Mouse (Mus musculus) frontal cortex, postnatal 25 days (tissue): ENCODE data around the gene Ncl.

ENCODE experiments used
- DNase-seq, 2 experiments: peaks; one replicate each; pipeline ENCODE4 v3.0.0; 2022; ENCODE audit warnings: low spot score in 2 of 2

Ncl gene

GRCm38 (mm10) chr1:86313096-86313771 is 46.0 kb downstream of the Ncl start:
- DNase-seq, result no peak

DNA sequence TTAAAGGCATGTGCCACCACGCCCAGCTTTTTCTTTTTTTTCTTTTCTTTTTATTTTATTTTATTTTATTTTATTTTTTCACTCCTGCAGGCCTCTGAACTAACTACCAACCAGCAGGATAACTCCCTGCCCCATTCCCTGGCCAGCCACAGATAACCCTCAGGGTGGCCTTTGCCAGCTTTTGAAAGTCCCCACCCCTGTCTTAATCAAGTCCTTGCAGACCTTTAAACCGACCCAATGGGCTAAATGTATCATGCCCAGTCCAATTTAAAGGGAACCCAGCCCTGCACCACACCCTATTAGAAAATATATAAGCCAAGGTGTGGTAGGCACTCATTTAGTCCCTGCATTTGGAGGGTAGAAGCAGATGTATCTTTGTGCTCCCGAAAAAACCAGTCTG is 46.9 kb downstream of the Ncl start:
- no peak for DNase-seq

GRCm38 (mm10) chr1:86311467-86312005 is 47.7 kb downstream of the Ncl start:
- no peak for DNase-seq

- DNase-seq, result no peak
Observed at GRCm38 (mm10) chr1:86310536-86311310, 48.5 kb downstream of the Ncl start.

- no peak for DNase-seq
Observed at GRCm38 (mm10) chr1:86309270-86309833, 49.8 kb downstream of the Ncl start.

- DNase-seq, result no peak
Observed at GRCm38 (mm10) chr1:86307871-86308641, 51.1 kb downstream of the Ncl start.

- no peak for DNase-seq
Observed at GRCm38 (mm10) chr1:86307177-86307762, 51.9 kb downstream of the Ncl start.

DNA sequence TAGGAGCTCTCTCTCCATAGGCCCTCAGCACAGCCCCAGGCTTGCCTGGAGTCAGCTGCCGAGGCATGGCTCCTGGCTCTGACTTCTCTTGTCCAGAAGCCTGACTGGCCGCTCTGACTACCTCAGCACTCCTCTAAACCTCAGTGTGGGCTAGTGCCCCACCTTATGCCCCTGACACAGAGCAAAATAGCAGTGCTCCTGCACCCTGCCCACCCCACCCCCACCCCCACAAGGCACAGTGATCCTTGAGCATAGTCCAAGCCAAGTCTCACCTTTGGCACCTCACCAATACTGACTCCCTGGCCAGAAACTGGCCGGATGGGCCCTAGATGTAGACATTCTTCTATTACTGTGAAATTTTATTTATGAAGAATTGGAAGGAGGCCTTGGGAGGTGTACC is 52.5 kb downstream of the Ncl start:
- DNase-seq, result no peak

- DNase-seq, result no peak
Observed at GRCm38 (mm10) chr1:86303873-86304250, 55.3 kb downstream of the Ncl start.

DNA sequence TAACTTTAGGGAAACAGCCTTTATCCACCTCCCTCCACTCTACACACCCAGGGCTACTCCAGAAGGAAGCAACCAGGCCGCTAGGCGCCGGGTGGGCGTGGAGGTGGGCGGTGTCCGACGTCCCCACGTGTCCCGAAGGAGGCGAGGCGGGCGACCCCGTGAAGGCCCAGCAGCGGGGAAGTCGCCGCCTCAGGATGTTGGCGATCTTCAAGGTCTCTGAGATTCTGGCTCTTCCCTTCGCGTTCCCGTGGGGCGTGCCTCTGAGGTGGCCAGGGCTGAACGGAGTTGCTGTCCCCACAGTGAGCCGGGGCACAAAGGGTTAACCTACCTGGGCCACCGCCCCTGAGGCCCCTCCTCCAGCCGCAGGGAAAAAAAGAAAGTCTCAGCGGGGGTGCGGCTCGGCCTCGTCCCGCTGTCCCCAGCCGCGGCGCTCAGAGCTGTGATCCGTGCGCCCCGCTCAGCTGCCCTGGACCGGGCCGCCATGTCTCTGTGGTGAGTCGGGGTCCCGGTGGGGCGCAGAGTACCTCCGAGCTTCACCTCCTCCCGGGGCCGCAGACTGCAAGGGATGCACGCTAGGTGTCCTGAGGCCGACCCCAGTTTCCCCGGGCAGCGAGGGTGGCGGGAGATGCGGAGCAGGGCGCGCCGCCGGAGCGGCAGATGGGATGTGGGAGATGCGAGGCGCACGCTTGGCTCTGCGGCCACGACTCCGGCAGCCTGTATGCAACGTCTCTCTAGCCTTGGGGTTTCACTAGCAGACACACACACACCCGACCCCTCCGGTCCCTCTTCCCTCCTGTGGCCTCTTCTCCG is 55.9 kb downstream of the Ncl start:
- peak; percentile 10 to 23 for DNase-seq

GRCm38 (mm10) chr1:86302532-86302931 is 56.7 kb downstream of the Ncl start, which contains the start of gene B3gnt7:
B3gnt7 (plus strand) TSS chr1:86302832.
- no peak for DNase-seq

DNA sequence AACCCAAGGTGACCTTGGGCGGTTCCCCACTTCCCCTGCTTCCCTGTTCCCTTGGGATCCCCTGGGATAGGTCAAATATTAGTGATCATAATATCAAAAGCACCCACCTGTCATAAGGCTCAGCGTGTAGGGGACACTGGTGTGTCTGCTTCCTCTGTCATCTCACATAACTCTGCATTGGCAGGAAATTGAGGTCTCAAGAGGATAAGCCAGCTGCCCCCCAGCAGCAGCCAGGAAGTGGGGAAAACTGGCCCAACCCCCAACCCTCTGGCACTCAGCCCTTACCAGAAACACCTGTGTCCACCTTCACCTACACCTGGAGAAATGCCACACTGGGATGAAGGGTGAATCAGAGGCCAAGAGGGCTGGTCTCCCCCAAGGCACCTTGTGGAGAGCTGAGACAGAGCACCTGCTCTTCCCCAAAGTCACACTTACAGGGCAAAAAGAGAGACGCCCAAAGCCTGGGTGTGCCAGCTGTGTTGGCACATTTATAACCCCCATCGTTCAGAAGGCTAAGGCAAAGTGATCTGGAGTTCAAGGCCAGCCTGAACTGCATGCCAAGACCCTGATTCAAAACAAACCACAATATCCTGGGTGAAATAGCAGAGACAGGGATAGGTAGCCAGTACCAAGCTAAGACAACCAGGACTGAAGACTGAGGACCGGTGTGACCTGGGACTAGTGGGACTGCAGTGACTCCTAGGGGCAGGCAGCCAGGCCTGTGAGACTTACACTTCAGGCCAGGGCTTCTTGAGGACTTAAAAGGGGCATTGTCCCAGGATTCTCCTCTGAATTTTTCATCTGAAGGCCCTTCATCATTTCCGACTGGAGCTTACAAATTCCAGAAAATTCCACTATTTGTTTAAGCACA is 57.7 kb downstream of the Ncl start:
- DNase-seq, result no peak

DNA sequence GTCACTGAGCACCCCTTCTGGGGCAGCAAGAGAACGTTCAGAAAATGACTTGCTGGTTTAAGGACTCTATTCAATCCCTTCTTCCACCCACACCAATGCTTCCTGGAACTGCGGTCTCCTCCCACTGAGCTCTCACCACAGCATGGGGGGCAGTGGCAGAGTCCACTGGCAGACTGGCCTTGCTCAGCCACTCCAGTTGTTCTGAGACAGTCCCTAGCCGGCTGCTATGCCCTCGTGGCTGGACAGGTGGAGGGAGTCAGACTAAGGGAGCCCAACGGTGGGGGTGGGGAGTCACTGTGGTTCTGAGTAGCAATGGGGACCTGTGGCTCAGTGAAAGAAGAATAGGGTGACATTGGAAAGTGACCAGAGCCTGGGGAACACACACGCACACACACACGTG is 58.5 kb downstream of the Ncl start:
- no peak for DNase-seq

DNA sequence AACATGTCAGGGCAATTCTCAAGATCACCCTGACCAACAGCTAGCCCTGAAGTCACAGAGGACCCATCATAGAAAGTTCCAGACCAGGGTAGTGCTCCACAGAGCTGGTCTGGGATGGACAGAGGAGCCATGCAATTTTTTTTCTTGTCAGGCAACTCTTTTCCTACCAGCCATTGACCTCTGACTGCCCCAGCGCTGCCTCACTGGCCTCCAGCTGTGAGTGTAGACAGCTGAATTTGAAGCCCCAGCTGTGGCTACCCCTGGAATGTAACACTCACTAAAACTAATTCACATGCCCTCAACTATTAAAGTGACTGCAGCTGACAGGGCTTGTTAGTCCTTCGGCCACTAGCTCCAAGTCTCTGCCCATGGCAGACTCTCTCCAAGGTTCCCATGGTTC is 59.1 kb downstream of the Ncl start:
- no peak for DNase-seq
